Mouse (Mus musculus) hindbrain, embryonic 16.5 days (tissue): Measurements from ENCODE around the gene Rab36. TPM values are rescaled to one million over a fixed set of nuclear protein-coding genes. Genes with fewer than 3 reads are reported as not detected.

Experiments
- ATAC-seq: fragments of 200-750 bp; cut with Nextera tagmentation; 2 replicates; pipeline ENCODE4 v1.8.0; 2017; ENCODE audit warnings: moderate TSS enrichment, moderate library complexity
- H3K27ac ChIP-seq: fragments of 300-500 bp; sonication (generic); 2 replicates; pipeline ENCODE4 v1.5.1; 2014; ENCODE audit warnings: low read depth, mild to moderate bottlenecking, control low read depth, low read length, moderate library complexity
- H3K27me3 ChIP-seq: fragments of 300-500 bp; sonication (generic); replicated peaks from 2 replicates; pipeline ENCODE4 v1.6.1; 2014; ENCODE audit warnings: low read length; ENCODE audit not compliant: control insufficient read depth, insufficient read depth
- H3K36me3 ChIP-seq: fragments of 300-500 bp; sonication (generic); 2 replicates; pipeline ENCODE4 v1.6.1; 2014; ENCODE audit warnings: mild to moderate bottlenecking, low read length, moderate library complexity, mixed read lengths; ENCODE audit not compliant: control insufficient read depth, insufficient read depth
- H3K4me1 ChIP-seq: fragments of 300-500 bp; sonication (generic); 2 replicates; pipeline ENCODE4 v1.6.1; 2014; ENCODE audit warnings: low read depth, low read length; ENCODE audit not compliant: control insufficient read depth, insufficient read depth
- H3K4me2 ChIP-seq: fragments of 300-500 bp; sonication (generic); 2 replicates; pipeline ENCODE4 v1.6.1; 2014; ENCODE audit warnings: mild to moderate bottlenecking, low read length, control low read depth, moderate library complexity
- H3K4me3 ChIP-seq: fragments of 300-500 bp; sonication (generic); 2 replicates; pipeline ENCODE4 v1.5.1; 2014; ENCODE audit warnings: mild to moderate bottlenecking, low read length, control low read depth, moderate library complexity
- H3K9ac ChIP-seq: fragments of 300-500 bp; sonication (generic); 2 replicates; pipeline ENCODE4 v1.6.1; 2014; ENCODE audit warnings: low read depth, mild to moderate bottlenecking, control low read depth, low read length, moderate library complexity
- H3K9me3 ChIP-seq: fragments of 300-500 bp; sonication (generic); 2 replicates; pipeline ENCODE4 v1.6.1; 2014; ENCODE audit warnings: mild to moderate bottlenecking, low read length, moderate library complexity; ENCODE audit not compliant: control insufficient read depth
- WGBS: fragments of 180-500 bp; shearing (Covaris S2); extraction: QIAGEN DNeasy Blood & Tissue Kit; methylation state at CpG from one replicate; pipeline ENCODE4 v1.1.7; 2014; 5-methylcytosine and 5-hydroxymethylcytosine counted together
- polyA plus RNA-seq: library from polyadenylated mRNA; unstranded; fragments of >200 nt; fragmentation: Nextera tagmentation; extraction: Ambion mirVana; gene quantifications from 2 replicates; pipeline ENCODE4 v1.2.1, GENCODE M21; 2015

Gene Rab36
- 19.5 and 22.2 TPM in 2 replicates for polyA plus RNA-seq

DNA sequence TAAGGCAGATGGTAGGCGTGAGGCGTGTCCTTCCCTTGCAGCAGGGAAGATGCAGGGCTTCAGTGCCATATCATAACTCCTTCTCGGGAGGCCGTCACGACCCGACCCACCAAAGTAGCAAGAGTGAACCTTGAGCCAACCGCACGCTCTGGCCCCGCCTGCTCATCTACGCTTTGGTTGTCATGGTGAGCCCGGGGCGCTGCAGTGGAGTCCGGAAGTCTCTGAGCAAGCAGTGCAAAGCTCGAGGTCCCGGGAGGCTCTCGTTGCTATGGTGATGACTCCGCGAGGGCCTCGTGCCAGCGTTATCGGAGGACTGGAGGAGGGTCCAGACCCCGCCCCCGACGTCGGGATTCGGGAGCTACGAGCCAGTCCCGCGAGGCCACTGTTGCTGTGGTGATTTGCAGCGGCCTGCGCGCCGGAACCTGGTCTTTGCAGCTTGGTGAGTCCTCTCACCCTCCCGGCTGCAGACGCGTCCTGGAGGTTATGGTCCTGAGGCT is at the start of gene Rab36:
Rab36 (plus strand) TSS at position 176 of the 497 bp plus-strand sequence.
- ATAC-seq: peak; percentile 95
- H3K27me3 ChIP-seq: no peaks in the 10 kb centered on the region
- no peaks in the 10 kb centered on the region for H3K9me3 ChIP-seq
- H3K4me1 ChIP-seq: peaks cover 24% of the 10 kb centered on the region
- peak within 1 kb of the TSS; percentile 83 for H3K4me2 ChIP-seq
- no peaks in the 10 kb centered on the region for H3K36me3 ChIP-seq
- WGBS: under 1% methylated on average over 36 of the region's 36 CpGs
- H3K4me3 ChIP-seq: peak within 1 kb of the TSS; percentile 49
- peak within 1 kb of the TSS; percentile 73 for H3K9ac ChIP-seq
- H3K27ac ChIP-seq: peak within 1 kb of the TSS; percentile 85

DNA sequence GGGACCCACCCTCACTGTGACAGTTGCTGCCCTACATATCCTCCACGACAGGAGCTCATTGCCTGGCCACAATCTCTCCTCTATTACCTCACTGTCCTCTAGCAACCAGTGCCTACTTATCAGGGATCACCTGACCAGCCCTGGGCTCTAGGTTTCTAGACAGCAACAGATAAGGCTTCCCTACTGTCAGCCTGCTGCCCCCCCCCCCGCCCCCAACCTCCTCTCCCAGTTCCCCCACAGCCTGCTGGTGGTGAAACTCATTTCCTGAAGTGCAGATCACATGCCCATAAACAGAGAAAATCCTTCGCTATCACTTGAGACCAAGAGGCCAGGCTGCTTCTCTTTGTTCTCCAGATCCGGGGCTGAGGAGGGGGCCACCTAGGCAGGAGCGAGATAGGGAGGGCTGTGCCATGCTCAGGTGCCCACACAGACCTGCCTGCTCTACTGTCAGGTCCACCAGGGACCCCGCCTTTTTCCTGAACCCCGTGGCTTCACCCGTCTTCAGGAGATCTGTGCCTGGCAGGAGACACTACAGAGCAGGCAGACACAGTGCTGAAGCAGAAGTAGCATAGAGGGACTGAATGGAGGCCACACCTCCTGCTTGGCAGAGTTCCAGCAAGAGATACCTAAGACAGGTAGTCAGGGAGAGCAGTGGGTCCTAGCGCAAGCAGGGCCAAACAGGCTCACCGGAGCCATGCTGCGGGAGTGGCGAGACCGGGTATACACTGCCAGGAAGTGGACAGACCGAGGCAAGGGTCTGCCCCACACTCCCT is 49.0 kb upstream of the Rab36 start:
- H3K4me1 ChIP-seq: no peaks in the 10 kb centered on the region; the same call in 1 of the 2 replicates
- H3K4me3 ChIP-seq: no peak overlapping the region
- H3K27me3 ChIP-seq: no peaks in the 10 kb centered on the region
- H3K9ac ChIP-seq: no peak overlapping the region
- no peak overlapping the region for H3K27ac ChIP-seq
- H3K36me3 ChIP-seq: peaks cover 12% of the 10 kb centered on the region; the same call in 1 of the 2 replicates
- 82% methylated on average over 14 of the region's 14 CpGs for WGBS
- no peak overlapping the region for H3K4me2 ChIP-seq
- H3K9me3 ChIP-seq: no peaks in the 10 kb centered on the region
- ATAC-seq: 0 out of 2 replicates have a peak, but pooled peaks have one; percentile 15

GRCm38 (mm10) chr10:74989814-74990213 is 47.0 kb upstream of the Rab36 start:
- no peak overlapping the region for H3K4me2 ChIP-seq
- H3K4me3 ChIP-seq: no peak overlapping the region
- peaks cover 12% of the 10 kb centered on the region; the same call in 1 of the 2 replicates for H3K36me3 ChIP-seq
- no peak for ATAC-seq
- H3K27ac ChIP-seq: no peak overlapping the region
- H3K4me1 ChIP-seq: peaks cover 8% of the 10 kb centered on the region
- 73% methylated on average over 4 of the region's 4 CpGs for WGBS
- H3K9me3 ChIP-seq: no peaks in the 10 kb centered on the region
- no peaks in the 10 kb centered on the region for H3K27me3 ChIP-seq
- H3K9ac ChIP-seq: no peak overlapping the region

- no peak overlapping the region for H3K9ac ChIP-seq
- H3K36me3 ChIP-seq: peaks cover 12% of the 10 kb centered on the region; the same call in 1 of the 2 replicates
- H3K9me3 ChIP-seq: no peaks in the 10 kb centered on the region
- H3K4me1 ChIP-seq: peaks cover 17% of the 10 kb centered on the region
- WGBS: 40% methylated on average over 26 of the region's 26 CpGs
- no peaks in the 10 kb centered on the region for H3K27me3 ChIP-seq
- H3K27ac ChIP-seq: no peak overlapping the region
- no peak overlapping the region for H3K4me2 ChIP-seq
- no peak overlapping the region for H3K4me3 ChIP-seq
- ATAC-seq: peak; percentile 22; the same call in 1 of the 2 replicates
Observed at GRCm38 (mm10) chr10:74990584-74991322, 46.1 kb upstream of the Rab36 start.

GRCm38 (mm10) chr10:74994863-74995262 is 42.0 kb upstream of the Rab36 start:
- Histone ChIP-seq H3K9me3 (no peaks in the 10 kb centered on the region), H3K27me3 (no peaks in the 10 kb centered on the region), H3K4me2 (peak overlapping the region; percentile 49), H3K4me3 (no peak overlapping the region), H3K9ac (no peak overlapping the region), H3K27ac (0 out of 2 replicates have a peak overlapping the region, but pooled peaks have one; percentile 31), H3K36me3 (peaks cover 12% of the 10 kb centered on the region; the same call in 1 of the 2 replicates), H3K4me1 (peaks cover 22% of the 10 kb centered on the region)
- no peak for ATAC-seq
- 5% methylated on average over 5 of the region's 5 CpGs for WGBS

GRCm38 (mm10) chr10:74995377-74995776 is 41.5 kb upstream of the Rab36 start:
- peak overlapping the region; percentile 49 for H3K4me2 ChIP-seq
- 0 out of 2 replicates have a peak overlapping the region, but pooled peaks have one; percentile 46 for H3K9ac ChIP-seq
- peaks cover 12% of the 10 kb centered on the region; the same call in 1 of the 2 replicates for H3K36me3 ChIP-seq
- H3K9me3 ChIP-seq: no peaks in the 10 kb centered on the region
- peaks cover 27% of the 10 kb centered on the region for H3K4me1 ChIP-seq
- under 1% methylated on average over 17 of the region's 17 CpGs for WGBS
- H3K4me3 ChIP-seq: peak overlapping the region; percentile 14; the same call in 1 of the 2 replicates
- peak; percentile 43; the same call in 1 of the 2 replicates for ATAC-seq
- no peaks in the 10 kb centered on the region for H3K27me3 ChIP-seq
- peak overlapping the region; percentile 27; the same call in 1 of the 2 replicates for H3K27ac ChIP-seq

- no peaks in the 10 kb centered on the region for H3K9me3 ChIP-seq
- no peaks in the 10 kb centered on the region for H3K36me3 ChIP-seq
- no peak overlapping the region for H3K27ac ChIP-seq
- H3K4me2 ChIP-seq: no peak overlapping the region
- H3K9ac ChIP-seq: no peak overlapping the region
- peaks cover 13% of the 10 kb centered on the region for H3K4me1 ChIP-seq
- WGBS: 84% methylated on average over 8 of the region's 8 CpGs
- no peak overlapping the region for H3K4me3 ChIP-seq
- ATAC-seq: no peak
- no peaks in the 10 kb centered on the region for H3K27me3 ChIP-seq
Observed at GRCm38 (mm10) chr10:75001391-75001790, 35.5 kb upstream of the Rab36 start.

GRCm38 (mm10) chr10:75004067-75004466 is 32.8 kb upstream of the Rab36 start:
- Histone ChIP-seq H3K9ac (no peak overlapping the region), H3K36me3 (no peaks in the 10 kb centered on the region), H3K4me1 (peaks cover 20% of the 10 kb centered on the region), H3K4me2 (no peak overlapping the region), H3K27ac (no peak overlapping the region), H3K9me3 (no peaks in the 10 kb centered on the region), H3K4me3 (no peak overlapping the region), H3K27me3 (no peaks in the 10 kb centered on the region)
- ATAC-seq: no peak
- 86% methylated on average over 3 of the region's 3 CpGs for WGBS
